ENCODE assay signal across 21 mouse cellular contexts in the genomic region with DNA sequence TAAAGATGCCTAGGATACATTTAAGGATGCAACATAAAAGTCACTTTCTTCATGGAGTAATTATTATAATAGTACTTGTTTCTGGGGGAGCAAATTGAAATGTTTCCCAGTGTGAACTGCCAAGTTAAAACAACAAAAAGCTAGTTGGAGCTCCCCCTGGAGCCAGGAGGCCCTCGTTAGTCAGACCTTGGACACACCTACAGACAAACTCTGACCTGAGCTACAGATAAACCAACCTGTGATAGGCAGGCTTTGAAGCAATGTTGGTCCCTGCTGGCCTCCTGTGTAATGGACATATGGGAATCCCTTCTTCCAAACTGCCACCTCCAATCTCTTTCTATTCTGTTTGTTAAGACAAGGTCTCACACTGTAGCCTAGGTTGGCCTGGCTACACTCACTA.
"Had no signal": no experiment of that assay in that cellular context is flagged by ENCODE, and none has a peak within 500 bp of the region (broad histone marks: within the 10 kb centered on the region; RNA-seq: fewer than 3 reads in every experiment).

No protein-coding gene starts in this region.

- H3K27me3 ChIP-seq: limb, embryonic 12.5 days; limb, embryonic 15.5 days had no signal

- H3K4me2 ChIP-seq: limb, embryonic 12.5 days; limb, embryonic 15.5 days; liver, embryonic 11.5 days; lung, embryonic 14.5 days; midbrain, embryonic 11.5 days had no signal

- H3K9me3 ChIP-seq: limb, embryonic 12.5 days; limb, embryonic 15.5 days had no signal

- H3K27ac ChIP-seq: limb, embryonic 12.5 days; limb, embryonic 15.5 days; liver, embryonic 14.5 days had no signal

- H3K4me3 ChIP-seq: limb, embryonic 12.5 days; limb, embryonic 15.5 days had no signal

- H3K9ac ChIP-seq: limb, embryonic 12.5 days; limb, embryonic 15.5 days; liver, embryonic 14.5 days; liver, postnatal 0 days; lung, embryonic 14.5 days had no signal

- ATAC-seq: liver, postnatal 0 days; lung, postnatal 0 days had no signal

- H3K4me1 ChIP-seq: limb, embryonic 12.5 days; limb, embryonic 15.5 days had no signal

- H3K36me3 ChIP-seq: limb, embryonic 12.5 days; limb, embryonic 15.5 days had no signal

- DNase-seq: kidney, adult 18-20 months; kidney, adult 9 months; kidney, postnatal 14 days; kidney, postnatal 4 days; layer of hippocampus, postnatal 36 days; liver, postnatal 0 days; lung, embryonic 14.5 days; lung, postnatal 4 days; midbrain, embryonic 14.5 days; right cerebral cortex, adult 18-20 months; right cerebral cortex, postnatal 14 days; right cerebral cortex, postnatal 4 days; thymus, adult 2 months; thymus, postnatal 14 days; thymus, postnatal 4 days had no signal
